Mouse (Mus musculus) embryonic facial prominence, embryonic 10.5 days (tissue): Measurements from ENCODE around the gene Ly6g5c. TPM values are rescaled to one million over a fixed set of nuclear protein-coding genes. Genes with fewer than 3 reads are reported as not detected.

Source experiments
- DNase-seq: peaks from one replicate; pipeline ENCODE4 v3.0.0-alpha.2; 2017; ENCODE audit warnings: low spot score
- H3K27ac ChIP-seq: fragments of 300-500 bp; sonication (generic); replicated peaks from 2 replicates; pipeline ENCODE4 v1.5.1; 2016; ENCODE audit warnings: mild to moderate bottlenecking
- H3K27me3 ChIP-seq: fragments of 300-500 bp; sonication (generic); replicated peaks from 2 replicates; pipeline ENCODE4 v1.6.1; 2016; ENCODE audit warnings: low read depth, mild to moderate bottlenecking; ENCODE audit not compliant: poor library complexity, severe bottlenecking
- H3K36me3 ChIP-seq: fragments of 300-500 bp; sonication (generic); replicated peaks from 2 replicates; pipeline ENCODE4 v1.6.1; 2016; ENCODE audit warnings: mild to moderate bottlenecking, moderate library complexity
- H3K4me1 ChIP-seq: fragments of 300-500 bp; sonication (generic); 2 replicates; pipeline ENCODE4 v1.6.1; 2016
- H3K4me3 ChIP-seq: fragments of 300-500 bp; sonication (generic); 2 replicates; pipeline ENCODE4 v1.5.1; 2016; ENCODE audit warnings: mild to moderate bottlenecking, moderate library complexity
- H3K9me3 ChIP-seq: fragments of 300-500 bp; sonication (generic); 2 replicates; pipeline ENCODE4 v1.6.1; 2016; ENCODE audit warnings: mild to moderate bottlenecking
- WGBS: fragments of 180-500 bp; shearing (Covaris S2); methylation state at CpG from one replicate; pipeline ENCODE4 v1.1.7; 2016; 5-methylcytosine and 5-hydroxymethylcytosine counted together
- polyA plus RNA-seq: library from polyadenylated mRNA; unstranded; fragments of >200 nt; fragmentation: Nextera tagmentation; extraction: Ambion mirVana; gene quantifications from 2 replicates; pipeline ENCODE4 v1.2.1, GENCODE M21; 2016

The Ly6g5c gene
- polyA plus RNA-seq, 1 experiment from 2014 or later = not detected

- Histone ChIP-seq H3K4me1 (peaks cover 49% of the 10 kb centered on the region), H3K27me3 (no peaks in the 10 kb centered on the region), H3K27ac (no peak overlapping the region), H3K36me3 (peaks cover 44% of the 10 kb centered on the region), H3K4me3 (peak overlapping the region; percentile 74; the same call in 1 of the 2 replicates), H3K9me3 (no peaks in the 10 kb centered on the region)
- 98% methylated on average over 1 of the region's 1 CpGs for WGBS
- no peak for DNase-seq
Observed at GRCm38 (mm10) chr17:35125081-35125480, 17.0 kb downstream of the Ly6g5c start.

- Histone ChIP-seq H3K27ac (no peak overlapping the region), H3K36me3 (peaks cover 49% of the 10 kb centered on the region), H3K4me1 (peaks cover 44% of the 10 kb centered on the region), H3K9me3 (no peaks in the 10 kb centered on the region), H3K4me3 (peak overlapping the region; percentile 74), H3K27me3 (no peaks in the 10 kb centered on the region)
- 33% methylated on average over 6 of the region's 6 CpGs for WGBS
- DNase-seq = no peak
Observed at GRCm38 (mm10) chr17:35125578-35125977, 17.5 kb downstream of the Ly6g5c start.

GRCm38 (mm10) chr17:35126206-35126611 lies 18.1 kb downstream of the Ly6g5c start, which contains the start of gene D17H6S53E:
Gene D17H6S53E, plus strand, starts transcription at chr17:35126373.
- H3K4me1 ChIP-seq = peaks cover 43% of the 10 kb centered on the region
- WGBS = under 1% methylated on average over 36 of the region's 36 CpGs

GRCm38 (mm10) chr17:35127017-35127416 lies 18.9 kb downstream of the Ly6g5c start:
- DNase-seq = no peak
- H3K27me3 ChIP-seq = no peaks in the 10 kb centered on the region
- 71% methylated on average over 13 of the region's 13 CpGs for WGBS
- peaks cover 55% of the 10 kb centered on the region for H3K36me3 ChIP-seq
- peak overlapping the region; percentile 74 for H3K4me3 ChIP-seq
- peaks cover 43% of the 10 kb centered on the region for H3K4me1 ChIP-seq
- H3K27ac ChIP-seq = peak overlapping the region; percentile 90; the same call in 1 of the 2 replicates
- H3K9me3 ChIP-seq = no peaks in the 10 kb centered on the region

More at GRCm38 (mm10) chr17:35126206-35126611, 18.1 kb downstream of the Ly6g5c start, which contains the start of gene D17H6S53E:
- Histone ChIP-seq H3K9me3 (no peaks in the 10 kb centered on the region), H3K36me3 (peaks cover 54% of the 10 kb centered on the region), H3K4me3 (peak within 1 kb of the TSS; percentile 74), H3K27me3 (no peaks in the 10 kb centered on the region), H3K27ac (peak within 1 kb of the TSS; percentile 90)
- DNase-seq = peak; percentile 83

GRCm38 (mm10) chr17:35128996-35129395 lies 20.9 kb downstream of the Ly6g5c start:
- 70% methylated on average over 11 of the region's 11 CpGs for WGBS
- Histone ChIP-seq H3K9me3 (no peaks in the 10 kb centered on the region), H3K27me3 (no peaks in the 10 kb centered on the region), H3K4me1 (peaks cover 35% of the 10 kb centered on the region), H3K27ac (no peak overlapping the region), H3K4me3 (no peak overlapping the region), H3K36me3 (peaks cover 45% of the 10 kb centered on the region)
- DNase-seq = no peak

GRCm38 (mm10) chr17:35131038-35131437 lies 23.0 kb downstream of the Ly6g5c start:
- Histone ChIP-seq H3K9me3 (no peaks in the 10 kb centered on the region), H3K27me3 (no peaks in the 10 kb centered on the region), H3K4me3 (0 out of 2 replicates have a peak overlapping the region, but pooled peaks have one; percentile 2), H3K27ac (no peak overlapping the region), H3K4me1 (peaks cover 23% of the 10 kb centered on the region), H3K36me3 (peaks cover 34% of the 10 kb centered on the region)
- 92% methylated on average over 8 of the region's 8 CpGs for WGBS
- DNase-seq = no peak

- H3K27ac ChIP-seq = no peak within 1 kb of the TSS
- peaks cover 23% of the 10 kb centered on the region for H3K4me1 ChIP-seq
- H3K27me3 ChIP-seq = no peaks in the 10 kb centered on the region
- no peaks in the 10 kb centered on the region for H3K9me3 ChIP-seq
- H3K4me3 ChIP-seq = peak within 1 kb of the TSS; percentile 2; the same call in 1 of the 2 replicates
- no peak for DNase-seq
- 83% methylated on average over 15 of the region's 15 CpGs for WGBS
- peaks cover 34% of the 10 kb centered on the region for H3K36me3 ChIP-seq
Observed at GRCm38 (mm10) chr17:35131500-35132173, 23.6 kb downstream of the Ly6g5c start, which contains the start of gene Apom. Gene Apom, minus strand, starts transcription at chr17:35132050.

- H3K4me1 ChIP-seq = peaks cover 23% of the 10 kb centered on the region
- H3K9me3 ChIP-seq = no peaks in the 10 kb centered on the region
- no peak overlapping the region for H3K4me3 ChIP-seq
- no peaks in the 10 kb centered on the region for H3K27me3 ChIP-seq
- DNase-seq = no peak
- no peak overlapping the region for H3K27ac ChIP-seq
- 73% methylated on average over 3 of the region's 3 CpGs for WGBS
- H3K36me3 ChIP-seq = peaks cover 34% of the 10 kb centered on the region
Observed at GRCm38 (mm10) chr17:35132174-35132560, 24.1 kb downstream of the Ly6g5c start.

- H3K9me3 ChIP-seq = no peaks in the 10 kb centered on the region
- 93% methylated on average over 7 of the region's 7 CpGs for WGBS
- H3K27me3 ChIP-seq = no peaks in the 10 kb centered on the region
- peaks cover 37% of the 10 kb centered on the region for H3K36me3 ChIP-seq
- H3K27ac ChIP-seq = no peak overlapping the region
- H3K4me3 ChIP-seq = no peak overlapping the region
- peaks cover 18% of the 10 kb centered on the region for H3K4me1 ChIP-seq
- no peak for DNase-seq
Observed at GRCm38 (mm10) chr17:35133517-35133916, 25.4 kb downstream of the Ly6g5c start.

GRCm38 (mm10) chr17:35134801-35135590 lies 26.9 kb downstream of the Ly6g5c start, which contains the start of gene Bag6:
Gene Bag6, plus strand, starts transcription at chr17:35135178.
- H3K36me3 ChIP-seq = peaks cover 39% of the 10 kb centered on the region
- peak; percentile 94 for DNase-seq
- H3K4me3 ChIP-seq = peak within 1 kb of the TSS; percentile 89
- under 1% methylated on average over 66 of the region's 66 CpGs for WGBS
- no peaks in the 10 kb centered on the region for H3K27me3 ChIP-seq
- no peaks in the 10 kb centered on the region for H3K9me3 ChIP-seq
- H3K27ac ChIP-seq = peak within 1 kb of the TSS; percentile 99
- H3K4me1 ChIP-seq = peaks cover 16% of the 10 kb centered on the region

GRCm38 (mm10) chr17:35135591-35136320 lies 27.7 kb downstream of the Ly6g5c start:
- WGBS = under 1% methylated on average over 43 of the region's 43 CpGs

GRCm38 (mm10) chr17:35139269-35139668 lies 31.2 kb downstream of the Ly6g5c start:
- Histone ChIP-seq H3K27ac (no peak overlapping the region), H3K27me3 (no peaks in the 10 kb centered on the region), H3K36me3 (peaks cover 70% of the 10 kb centered on the region), H3K9me3 (peaks cover 9% of the 10 kb centered on the region; the same call in 1 of the 2 replicates), H3K4me3 (no peak overlapping the region), H3K4me1 (peaks cover 16% of the 10 kb centered on the region)
- WGBS = 94% methylated on average over 3 of the region's 3 CpGs
- no peak for DNase-seq

More at GRCm38 (mm10) chr17:35135591-35136320, 27.7 kb downstream of the Ly6g5c start:
- Histone ChIP-seq H3K9me3 (no peaks in the 10 kb centered on the region), H3K27me3 (no peaks in the 10 kb centered on the region), H3K27ac (peak overlapping the region; percentile 99), H3K36me3 (peaks cover 40% of the 10 kb centered on the region), H3K4me1 (peaks cover 16% of the 10 kb centered on the region), H3K4me3 (peak overlapping the region; percentile 89)
- no peak for DNase-seq
